Mouse (Mus musculus) urinary bladder, adult 2 months (tissue): ENCODE results near the gene Trafd1. TPM values are rescaled to one million over a fixed set of nuclear protein-coding genes. Genes with fewer than 3 reads are reported as not detected.
"Not testable (repeated sequence)": the region's sequence is repeated elsewhere in the genome, so short reads cannot be mapped to it uniquely, and the experiment has no call there.

ENCODE experiments used
- DNase-seq: peaks from one replicate; pipeline ENCODE4 v3.0.0; 2022; ENCODE audit warnings: low spot score
- polyA plus RNA-seq: library from polyadenylated mRNA; depleted of rRNA; stranded (reverse); fragments of >200 nt; gene quantifications from 2 replicates; pipeline ENCODE4 v1.2.3, GENCODE M21; 2012; rRNA removed

Gene Trafd1
- polyA plus RNA-seq, 1 experiment: 115 TPM

DNA sequence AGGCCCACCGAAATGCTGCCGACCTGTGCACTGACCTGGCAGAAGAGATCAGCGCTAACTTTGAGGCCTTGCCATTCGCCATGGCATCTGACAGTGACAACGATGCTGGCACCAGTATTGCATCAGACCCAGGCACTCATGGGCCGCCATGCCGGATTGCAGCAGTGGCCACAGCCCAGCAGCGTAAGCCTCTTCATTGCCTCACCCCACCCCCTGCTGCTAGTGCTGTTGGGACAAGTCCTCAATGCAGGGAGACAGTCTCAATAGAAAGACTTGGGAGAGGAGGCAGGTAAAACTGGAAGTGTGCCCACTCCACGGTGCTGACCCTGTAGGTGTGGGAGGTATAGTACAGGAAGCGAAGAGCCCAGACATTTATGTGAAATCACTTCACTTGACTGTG, 53.7 kb downstream of the Trafd1 start:
- no peak for DNase-seq

DNA sequence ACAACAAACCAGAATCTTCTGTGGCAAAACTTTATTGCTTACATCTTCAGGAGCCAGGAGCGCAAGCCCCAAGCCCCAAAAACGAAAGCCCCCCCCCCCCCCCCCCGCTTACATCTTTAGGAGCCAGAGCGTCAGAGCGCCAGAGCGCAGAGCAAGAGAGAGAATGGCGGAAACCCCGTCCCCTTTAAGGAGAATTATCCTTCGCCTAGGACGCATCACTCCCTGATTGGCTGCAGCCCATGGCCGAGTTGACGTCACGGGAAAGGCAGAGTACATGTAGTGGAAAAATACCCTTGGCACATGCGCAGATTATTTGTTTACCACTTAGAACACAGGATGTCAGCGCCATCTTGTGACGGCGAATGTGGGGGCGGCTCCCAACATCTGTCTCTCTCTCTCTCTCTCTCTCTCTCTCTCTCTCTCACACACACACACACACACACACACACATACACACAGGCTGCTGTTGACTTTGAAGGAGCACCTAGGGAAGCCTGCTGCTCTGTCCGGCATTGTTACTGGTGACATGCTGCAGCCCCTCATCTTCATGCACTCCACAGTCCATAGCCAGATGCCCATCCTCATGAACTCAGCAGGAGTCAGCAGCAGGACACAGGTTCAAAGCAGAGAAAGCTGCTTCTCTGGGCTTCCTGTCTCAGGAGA, 55.1 kb downstream of the Trafd1 start:
- not testable (repeated sequence) for DNase-seq

DNA sequence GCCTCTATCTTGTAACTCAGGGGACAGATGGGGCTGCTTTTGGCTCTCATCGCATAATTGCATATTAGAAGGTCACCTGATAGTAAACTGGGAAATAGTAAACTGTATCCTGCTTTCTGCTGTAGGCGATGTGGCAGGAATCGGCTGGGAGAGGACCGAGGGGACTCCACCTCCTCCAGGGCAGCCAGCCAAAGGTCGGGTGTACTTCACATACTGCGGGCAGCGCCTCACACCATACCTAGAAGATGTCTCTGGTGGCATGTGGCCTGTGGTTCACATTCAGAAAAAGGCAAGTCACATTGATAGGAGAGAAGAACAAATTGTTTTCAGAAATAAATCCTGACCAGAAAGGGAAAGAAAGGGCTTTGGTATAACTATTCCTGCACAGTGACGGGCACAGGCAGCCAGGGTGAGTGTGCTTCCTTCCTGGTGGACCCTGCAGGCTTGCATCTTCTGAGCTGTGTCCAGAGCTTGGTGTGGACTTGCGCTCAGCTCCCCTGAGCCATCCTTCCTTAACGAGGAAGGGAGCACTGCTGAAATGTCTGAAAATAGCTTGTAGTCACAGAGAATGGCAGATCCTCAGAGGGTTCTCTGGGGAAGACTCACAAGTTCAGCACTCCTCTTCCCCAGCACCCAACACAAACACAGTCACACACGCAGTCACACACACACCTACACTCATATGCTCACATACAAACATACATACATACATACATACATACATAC, 55.9 kb downstream of the Trafd1 start:
- no peak for DNase-seq

DNA sequence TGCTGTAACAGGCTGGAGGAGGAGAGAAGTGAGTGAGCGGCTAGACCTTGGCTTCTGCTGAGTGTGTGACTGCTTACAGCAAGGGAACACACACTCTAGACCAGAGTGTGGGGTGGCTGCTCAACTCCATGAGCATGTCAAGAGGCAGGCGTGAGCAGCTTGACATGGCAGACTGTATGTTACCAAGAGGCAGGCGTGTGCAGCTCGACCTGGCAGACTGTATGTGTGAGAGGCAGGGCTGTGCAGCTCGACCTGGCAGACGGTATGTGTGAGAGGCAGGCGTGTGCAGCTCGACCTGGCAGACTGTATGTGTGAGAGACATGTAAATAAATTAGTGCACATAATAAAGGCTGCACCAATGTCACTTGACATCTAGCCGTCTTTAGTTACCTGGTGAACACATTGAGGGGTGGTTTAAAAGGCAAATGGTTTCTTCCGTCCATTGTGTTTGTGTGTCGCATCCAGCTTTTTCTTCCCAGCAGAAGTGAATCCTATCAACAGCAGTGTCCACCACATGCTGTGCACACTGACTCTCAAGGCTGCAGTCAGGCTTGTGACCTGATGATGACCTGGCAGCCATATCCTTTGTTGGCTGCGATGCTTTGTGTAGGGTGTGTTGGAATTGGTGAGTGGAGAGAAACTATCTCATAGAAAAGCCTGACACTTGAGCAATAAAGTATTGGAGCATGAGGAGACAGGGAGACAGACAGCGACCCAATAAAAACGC, 59.2 kb downstream of the Trafd1 start:
- DNase-seq: no peak

Other genes with a start within 250 kb of the Trafd1 start
- gene Ptpn11, start 194.2 kb downstream of the Trafd1 start, polyA plus RNA-seq: 40.0 and 56.5 TPM in 2 replicates
- gene Rpl6, start 181.2 kb downstream of the Trafd1 start, polyA plus RNA-seq: 889 and 965 TPM in 2 replicates
- gene Hectd4, start 165.4 kb downstream of the Trafd1 start, polyA plus RNA-seq: 11.8 and 13.2 TPM in 2 replicates
- gene Naa25, start 12.3 kb upstream of the Trafd1 start, polyA plus RNA-seq: 15.8 and 17.2 TPM in 2 replicates
- 1.4 and 2.4 TPM in 2 replicates for gene Tmem116, start 66.3 kb upstream of the Trafd1 start, polyA plus RNA-seq
- 96.2 and 97.4 TPM in 2 replicates for gene Erp29, start 66.9 kb upstream of the Trafd1 start, polyA plus RNA-seq
- not detected in 2 replicates for gene Adam1b, start 117.8 kb upstream of the Trafd1 start, polyA plus RNA-seq
- gene Adam1a, start 159.8 kb upstream of the Trafd1 start, polyA plus RNA-seq: 9.4 and 12.0 TPM in 2 replicates
- 0.34 TPM in 1 of 2 replicates, not detected in the other for gene Gm42878, start 159.8 kb upstream of the Trafd1 start, polyA plus RNA-seq
- gene Mapkapk5, start 160.3 kb upstream of the Trafd1 start, polyA plus RNA-seq: 79.3 and 93.5 TPM in 2 replicates
- 663 and 712 TPM in 2 replicates for gene Aldh2, start 208.2 kb upstream of the Trafd1 start, polyA plus RNA-seq
- 10.6 and 12.8 TPM in 2 replicates for gene Acad12, start 233.3 kb upstream of the Trafd1 start, polyA plus RNA-seq